23 mouse cellular contexts compared by ENCODE assay signal in the genomic region with DNA sequence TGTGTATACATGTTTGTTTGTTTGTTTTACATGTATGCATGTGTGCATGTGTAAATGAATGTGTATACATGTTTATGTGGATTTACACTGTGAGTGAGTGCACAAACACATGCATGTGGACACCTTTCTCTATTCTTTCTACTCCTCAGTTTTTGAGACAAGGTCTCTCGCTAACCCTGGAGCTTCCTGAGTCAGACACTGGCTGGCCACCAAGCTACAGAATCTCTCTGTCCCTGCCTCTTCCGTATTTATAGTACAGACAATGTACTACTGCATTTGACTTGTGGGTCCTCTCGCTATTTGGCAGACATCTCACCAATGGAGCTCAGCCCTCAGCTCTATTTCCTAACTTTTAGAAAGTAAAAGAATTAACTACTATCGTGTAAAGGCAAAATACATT.
DNase-seq lines count a peak whose midpoint lies in the region; ATAC-seq and TF ChIP-seq lines count a peak whose summit lies in the region.
"Had no signal": no experiment of that assay in that cellular context is flagged by ENCODE, and none has a peak within 500 bp of the region (broad histone marks: within the 10 kb centered on the region; RNA-seq: fewer than 3 reads in every experiment).

No protein-coding gene starts in this region.

- TF ChIP-seq POLR2A in limb, embryonic 14.5 days (IDR thresholded peaks at IDR 0.05; ENCODE audit: borderline replicate concordance, extremely low read depth, insufficient read depth, insufficient read length): no peak

- no peak overlapping the region for H3K4me2 ChIP-seq in heart, embryonic 15.5 days
- no peak overlapping the region for H3K4me2 ChIP-seq in lung, embryonic 16.5 days (ENCODE audit: low read depth, low read length)
- H3K4me2 ChIP-seq in limb, embryonic 14.5 days (replicated peaks; ENCODE audit: low read depth, low read length, severe bottlenecking): no peak overlapping the region
- H3K4me2 ChIP-seq: forebrain, embryonic 12.5 days; heart, embryonic 11.5 days; hindbrain, embryonic 13.5 days; kidney, embryonic 15.5 days; liver, embryonic 11.5 days; midbrain, embryonic 12.5 days had no signal

- ATAC-seq in heart, embryonic 15.5 days (replicated peaks; ENCODE audit: insufficient number of reproducible peaks, insufficient read depth, low FRiP score, low read depth): no peak
- ATAC-seq in lung, embryonic 16.5 days (ENCODE audit: low read depth): peak; percentile 25; the same call in 1 of the 2 replicates
- ATAC-seq in limb, embryonic 14.5 days (ENCODE audit: low FRiP score, low read depth): no peak
- ATAC-seq: CD4-positive, CD25-positive, alpha-beta regulatory T cell, adult 4 months; liver, postnatal 0 days had no signal

- H3K9me3 ChIP-seq in heart, embryonic 15.5 days (replicated peaks): 0 out of 2 replicates have a peak, but pooled peaks cover 4% of the 10 kb centered on the region
- H3K9me3 ChIP-seq in lung, embryonic 16.5 days (ENCODE audit: control insufficient read depth, low read length): no peaks in the 10 kb centered on the region
- H3K9me3 ChIP-seq in limb, embryonic 14.5 days (ENCODE audit: control insufficient read depth, low read length): no peaks in the 10 kb centered on the region
- H3K9me3 ChIP-seq: forebrain, embryonic 12.5 days; hindbrain, embryonic 13.5 days; kidney, embryonic 15.5 days had no signal

- H3K36me3 ChIP-seq in heart, embryonic 15.5 days: no peaks in the 10 kb centered on the region
- no peaks in the 10 kb centered on the region for H3K36me3 ChIP-seq in lung, embryonic 16.5 days (ENCODE audit: control insufficient read depth, insufficient read depth, low read length)
- H3K36me3 ChIP-seq in limb, embryonic 14.5 days (ENCODE audit: control insufficient read depth, insufficient read depth, low read length): no peaks in the 10 kb centered on the region
- H3K36me3 ChIP-seq: forebrain, embryonic 12.5 days; hindbrain, embryonic 13.5 days; kidney, embryonic 15.5 days; midbrain, embryonic 12.5 days had no signal

- H3K4me3 ChIP-seq in heart, embryonic 15.5 days: no peak overlapping the region
- no peak overlapping the region for H3K4me3 ChIP-seq in lung, embryonic 16.5 days (ENCODE audit: low read length)
- H3K4me3 ChIP-seq in limb, embryonic 14.5 days (replicated peaks; ENCODE audit: low read length): no peak overlapping the region
- H3K4me3 ChIP-seq: erythroblast, embryonic 14.5 days; forebrain, embryonic 12.5 days; hindbrain, embryonic 13.5 days; kidney, embryonic 15.5 days; midbrain, embryonic 12.5 days had no signal

- WGBS in heart, embryonic 15.5 days: 44% methylated on average over 4 of the region's 4 CpGs
- 58% methylated on average over 4 of the region's 4 CpGs for WGBS in lung, embryonic 16.5 days
- 80% methylated on average over 4 of the region's 4 CpGs for WGBS in limb, embryonic 14.5 days

- no peak overlapping the region for H3K9ac ChIP-seq in heart, embryonic 15.5 days
- H3K9ac ChIP-seq in lung, embryonic 16.5 days (ENCODE audit: low read length): no peak overlapping the region
- no peak overlapping the region for H3K9ac ChIP-seq in limb, embryonic 14.5 days (ENCODE audit: low read depth, low read length, severe bottlenecking)
- H3K9ac ChIP-seq: forebrain, embryonic 12.5 days; hindbrain, embryonic 13.5 days; kidney, embryonic 15.5 days; liver, postnatal 0 days; midbrain, embryonic 12.5 days had no signal

- DNase-seq in adrenal gland, postnatal 14 days: peak; percentile 32
- no peak for DNase-seq in adrenal gland, adult 18-20 months (ENCODE audit: low spot score in 2 of 2)
- no peak for DNase-seq in heart, postnatal 4 days
- no peak for DNase-seq in lung, postnatal 14 days
- DNase-seq in limb, embryonic 14.5 days (ENCODE audit: low spot score): no peak
- DNase-seq in kidney, postnatal 14 days: no peak
- DNase-seq: cerebellum, adult 11 months; cerebellum, adult 9-11 months; gastrocnemius, postnatal 36 days; kidney, adult 11 months; kidney, postnatal 4 days; liver, postnatal 0 days; thymus, adult 2 months had no signal

- peak overlapping the region; percentile 73 for H3K27ac ChIP-seq in heart, embryonic 15.5 days
- H3K27ac ChIP-seq in lung, embryonic 16.5 days (ENCODE audit: low read length): peak overlapping the region; percentile 64
- H3K27ac ChIP-seq in limb, embryonic 14.5 days (replicated peaks; ENCODE audit: low read depth, low read length): 0 out of 2 replicates have a peak overlapping the region, but pooled peaks have one; percentile 1
- H3K27ac ChIP-seq: forebrain, embryonic 12.5 days; hindbrain, embryonic 13.5 days; kidney, embryonic 15.5 days; midbrain, embryonic 12.5 days had no signal

- H3K27me3 ChIP-seq in heart, embryonic 15.5 days: no peaks in the 10 kb centered on the region
- H3K27me3 ChIP-seq in lung, embryonic 16.5 days (ENCODE audit: control insufficient read depth, insufficient read depth, low read depth, low read length): no peaks in the 10 kb centered on the region
- H3K27me3 ChIP-seq in limb, embryonic 14.5 days (ENCODE audit: control insufficient read depth, insufficient read depth, low read length): no peaks in the 10 kb centered on the region
- H3K27me3 ChIP-seq: forebrain, embryonic 12.5 days; hindbrain, embryonic 13.5 days; kidney, embryonic 15.5 days; midbrain, embryonic 12.5 days had no signal

- peaks cover 35% of the 10 kb centered on the region for H3K4me1 ChIP-seq in heart, embryonic 15.5 days (replicated peaks)
- peaks cover 19% of the 10 kb centered on the region for H3K4me1 ChIP-seq in lung, embryonic 16.5 days (replicated peaks; ENCODE audit: control insufficient read depth, insufficient read depth, low read length)
- H3K4me1 ChIP-seq in limb, embryonic 14.5 days (ENCODE audit: control insufficient read depth, insufficient read depth, low read length): peaks cover 22% of the 10 kb centered on the region
- H3K4me1 ChIP-seq: hindbrain, embryonic 13.5 days; midbrain, embryonic 12.5 days had no signal

Comparison
In these comparisons a context has a peak if more than half of its experiments do, and no peak if none do; other contexts are left out.
1. H3K27ac ChIP-seq: peak in every context shown above with its lines; median percentile 73 in heart, embryonic 15.5 days; 64 in lung, embryonic 16.5 days; 1 in limb, embryonic 14.5 days.